Mouse (Mus musculus): ENCODE data around the gene Slc5a11.

Gene Slc5a11

GRCm38 (mm10) chr7:123283826-123284225 lies 69.2 kb downstream of the Slc5a11 start:
- DNase-seq (ENCODE audit: low spot score), result no peak

DNA sequence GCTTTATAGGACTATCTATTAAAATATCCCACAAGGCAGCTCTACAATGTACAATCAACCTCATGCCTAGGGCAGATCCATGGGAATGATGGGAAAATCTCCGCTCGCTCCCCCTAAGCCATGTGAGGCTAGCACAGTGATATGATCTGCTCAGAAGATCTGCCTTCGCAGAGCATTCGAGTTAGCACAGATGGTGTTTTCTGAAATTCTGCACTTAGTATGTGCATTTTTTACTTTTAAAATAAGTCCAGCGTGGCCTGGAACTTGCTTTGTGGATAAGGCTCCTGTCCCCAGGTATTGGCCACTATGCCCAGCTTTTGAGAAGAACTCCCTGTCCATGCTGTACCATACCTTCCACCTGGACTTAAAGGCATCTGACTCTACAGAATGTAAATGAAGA lies 71.3 kb downstream of the Slc5a11 start:
- no peak for DNase-seq (ENCODE audit: low spot score)

- no peak for DNase-seq (ENCODE audit: low spot score)
Observed at GRCm38 (mm10) chr7:123287903-123288302, 73.3 kb downstream of the Slc5a11 start.

- DNase-seq (ENCODE audit: low spot score), result no peak
Observed at GRCm38 (mm10) chr7:123289176-123289575, 74.6 kb downstream of the Slc5a11 start.

- DNase-seq (ENCODE audit: low spot score), result no peak
Observed at GRCm38 (mm10) chr7:123291942-123292341, 77.4 kb downstream of the Slc5a11 start.

DNA sequence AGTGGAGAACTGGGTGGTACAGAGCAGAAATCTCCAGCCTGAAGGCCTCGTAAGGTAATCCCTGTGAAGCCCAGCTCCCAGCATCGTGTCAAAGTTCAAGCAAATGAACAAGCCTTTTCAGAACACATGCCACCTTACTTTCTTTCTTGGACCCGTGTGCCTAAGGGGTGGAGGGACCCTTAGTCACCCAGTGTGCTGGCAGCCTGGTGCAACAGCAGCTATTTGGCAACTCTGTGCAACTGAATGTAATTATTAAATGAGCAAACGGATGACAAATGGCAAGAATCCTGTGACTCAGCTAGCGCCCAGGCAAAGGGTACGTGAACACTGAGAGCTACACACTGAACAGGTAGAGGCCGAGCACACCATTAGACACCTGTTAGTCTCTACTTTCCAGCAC lies 79.3 kb downstream of the Slc5a11 start:
- DNase-seq (ENCODE audit: low spot score), result no peak

- no peak for DNase-seq (ENCODE audit: low spot score)
Observed at GRCm38 (mm10) chr7:123295423-123295822, 80.8 kb downstream of the Slc5a11 start.

- DNase-seq (ENCODE audit: low spot score), result no peak
Observed at GRCm38 (mm10) chr7:123296097-123296496, 81.5 kb downstream of the Slc5a11 start.

DNA sequence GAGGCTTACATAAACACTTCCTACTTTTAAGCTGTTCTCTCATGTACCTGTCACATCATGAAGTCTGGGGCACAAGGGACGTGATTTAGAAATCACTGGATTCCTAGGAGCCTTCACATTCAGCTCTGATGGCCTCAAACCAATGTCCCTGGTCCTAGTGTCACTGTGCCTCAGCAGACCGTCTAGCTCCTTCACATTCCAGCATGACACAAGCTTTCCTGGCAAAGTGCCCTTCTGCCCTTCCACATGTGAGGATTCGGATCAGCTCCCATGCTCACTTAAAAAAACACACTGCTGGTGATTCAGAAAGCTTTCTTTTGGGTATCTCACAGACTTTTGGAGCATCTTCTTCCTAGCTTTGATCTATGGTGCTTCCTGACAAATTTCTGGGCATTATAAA lies 83.6 kb downstream of the Slc5a11 start:
- no peak for DNase-seq (ENCODE audit: low spot score)

- DNase-seq (ENCODE audit: low spot score), result no peak
Observed at GRCm38 (mm10) chr7:123300258-123300657, 85.7 kb downstream of the Slc5a11 start.

DNA sequence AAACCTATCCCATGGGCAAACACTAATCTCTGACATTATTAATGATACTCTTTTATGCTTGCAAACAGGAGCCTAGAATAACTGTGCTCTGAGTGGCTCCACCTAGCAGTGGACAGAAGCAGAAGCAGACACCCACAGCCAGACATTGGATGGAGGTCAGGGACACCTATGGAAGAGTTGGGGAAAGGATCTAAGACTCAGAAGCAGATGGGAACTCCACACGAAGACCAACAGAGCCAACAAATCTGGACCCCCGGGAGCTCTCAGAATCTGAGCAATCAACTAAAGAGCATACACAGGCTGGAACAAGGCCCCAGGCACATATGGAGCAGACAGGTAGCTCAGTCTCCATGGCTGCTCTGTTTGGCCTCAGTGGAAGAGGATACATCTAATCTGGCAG lies 90.8 kb downstream of the Slc5a11 start:
- DNase-seq (ENCODE audit: low spot score), result no peak

- no peak for DNase-seq (ENCODE audit: low spot score)
Observed at GRCm38 (mm10) chr7:123307236-123307635, 92.7 kb downstream of the Slc5a11 start.

- DNase-seq (ENCODE audit: low spot score), result no peak
Observed at GRCm38 (mm10) chr7:123307887-123308558, 93.4 kb downstream of the Slc5a11 start.

DNA sequence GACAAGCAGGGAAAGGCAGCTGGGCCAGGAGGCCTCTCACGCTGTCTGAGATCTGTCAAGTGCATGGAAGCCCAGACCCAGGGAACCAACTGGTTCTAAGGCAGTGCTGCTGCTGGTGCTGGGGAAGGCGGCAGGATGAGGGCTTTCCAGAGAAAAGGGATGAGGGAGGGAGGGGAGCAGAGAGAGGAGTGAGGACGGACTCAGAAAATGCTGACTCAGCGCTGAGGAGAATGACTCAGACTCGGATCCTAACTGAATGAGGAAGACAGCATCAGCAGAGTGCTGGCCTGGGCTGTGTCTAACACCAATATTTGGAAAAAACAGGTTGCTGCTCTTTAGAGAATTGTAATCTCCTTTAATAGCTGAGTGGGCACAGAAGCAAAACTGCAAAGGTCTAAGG lies 97.3 kb downstream of the Slc5a11 start:
- no peak for DNase-seq (ENCODE audit: low spot score)

DNA sequence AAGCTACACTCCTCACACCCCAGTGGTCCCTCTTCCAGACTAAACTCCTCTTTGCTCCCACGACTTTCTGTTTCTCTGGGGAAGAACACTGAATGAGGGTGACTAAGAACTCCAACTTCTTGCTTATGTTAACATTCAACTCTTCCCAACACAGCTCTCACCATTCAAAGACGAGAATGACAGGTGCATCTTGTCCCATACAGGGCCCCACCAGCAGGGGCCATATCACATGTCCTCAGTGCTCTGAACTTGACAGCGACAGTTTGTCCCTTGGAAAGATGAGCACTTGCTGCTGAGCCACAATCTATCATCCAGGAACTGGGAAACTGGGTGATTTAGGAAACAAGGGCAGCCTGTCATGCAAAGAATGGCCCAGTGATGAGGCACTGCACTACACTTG lies 98.2 kb downstream of the Slc5a11 start:
- DNase-seq (ENCODE audit: low spot score), result no peak

DNA sequence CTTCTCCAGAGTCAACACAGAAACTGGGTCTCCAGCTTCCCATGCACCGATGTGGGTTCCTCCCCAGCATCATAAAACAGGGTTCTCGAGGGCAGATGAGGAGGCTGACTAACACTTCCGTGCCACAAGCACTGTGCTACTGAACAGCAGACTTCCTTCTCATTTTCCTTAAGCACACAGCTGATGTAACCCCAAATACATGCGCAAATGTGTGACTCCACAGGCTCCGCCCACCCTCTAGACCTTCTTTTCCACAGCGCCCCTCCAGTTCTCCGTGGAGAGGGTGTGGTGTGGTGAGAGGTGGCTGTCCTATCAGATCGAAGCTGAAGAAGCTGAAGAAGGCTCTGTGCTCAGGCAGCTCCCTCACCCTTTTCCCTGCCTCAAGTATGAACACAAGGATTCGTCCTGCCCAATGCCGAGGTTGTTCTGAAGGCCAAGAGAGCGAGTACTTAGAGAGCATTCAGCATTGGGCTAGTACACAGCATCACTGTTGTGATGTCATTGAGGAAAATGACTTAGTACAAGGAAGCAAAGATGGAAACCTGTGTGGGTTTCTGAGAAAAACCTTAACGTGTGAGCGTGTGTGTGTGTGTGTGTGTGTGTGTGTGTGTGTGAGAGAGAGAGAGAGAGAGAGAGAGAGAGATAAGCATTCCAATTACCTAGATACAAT lies 108.0 kb downstream of the Slc5a11 start:
- DNase-seq (ENCODE audit: low spot score), result no peak
